Mouse (Mus musculus) left cerebral cortex, postnatal 36 days (tissue): ENCODE data around the gene Cpeb3. TPM values are rescaled to one million over a fixed set of nuclear protein-coding genes. Genes with fewer than 3 reads are reported as not detected.
"Not testable (repeated sequence)": the region's sequence is repeated elsewhere in the genome, so short reads cannot be mapped to it uniquely, and the experiment has no call there.

ENCODE experiments used
- DNase-seq, 2 experiments: peaks; one replicate each; pipeline ENCODE4 v3.0.0; 2021 to 2022; ENCODE audit warnings: low spot score in 2 of 2, mixed read lengths in 1 of 2
- intact Hi-C: fragments of 180-260 bp; cut with DNase I; formaldehyde crosslinking; loops from one replicate; pipeline ENCODE4 v1.15.1; 2025
- total RNA-seq, 2 experiments: library from RNA; stranded (reverse); gene quantifications; 2 replicates each; pipeline ENCODE4 v1.2.3; 2021

Gene Cpeb3
- total RNA-seq, 2 experiments from 2014 or later = 79.8 to 104 TPM

- intact Hi-C loops = no loop called here
- DNase-seq = no peak
These were observed 107.7 kb downstream of the Cpeb3 start for GRCm38 (mm10) chr19:37100689-37101088.

- intact Hi-C loops = no loop called here
- peak in 1 of 2 experiments; percentile 2 for DNase-seq
These were observed 112.6 kb downstream of the Cpeb3 start for GRCm38 (mm10) chr19:37095666-37096330.

- intact Hi-C loops = no loop called here
- DNase-seq = no peak
These were observed 115.2 kb downstream of the Cpeb3 start for GRCm38 (mm10) chr19:37093181-37093580.

- DNase-seq = peak in 1 of 2 experiments; percentile 4
- intact Hi-C loops = no loop called here
These were observed 118.0 kb downstream of the Cpeb3 start for GRCm38 (mm10) chr19:37090146-37091061.

GRCm38 (mm10) chr19:37088043-37088748, 120.2 kb downstream of the Cpeb3 start:
- intact Hi-C loops = no loop called here
- no peak for DNase-seq

- intact Hi-C loops = no loop called here
- DNase-seq = no peak
These were observed 123.9 kb downstream of the Cpeb3 start for GRCm38 (mm10) chr19:37084546-37084945.

GRCm38 (mm10) chr19:37081467-37081866, 126.9 kb downstream of the Cpeb3 start:
- intact Hi-C loops = no loop called here
- no peak for DNase-seq

- intact Hi-C loops = loop anchor here (5.0 kb wide), 1 partner anchor 93 kb away; no protein-coding TSS in a partner anchor
- DNase-seq = no peak
These were observed 129.2 kb downstream of the Cpeb3 start for GRCm38 (mm10) chr19:37079151-37079550.

- intact Hi-C loops = loop anchor here (5.0 kb wide), 1 partner anchor 94 kb away; no protein-coding TSS in a partner anchor
- no peak for DNase-seq
These were observed 129.8 kb downstream of the Cpeb3 start for GRCm38 (mm10) chr19:37078571-37078970.

- peak; percentile 45 to 59 for DNase-seq
- intact Hi-C loops = loop anchor here (5.0 kb wide), 1 partner anchor 94 kb away; no protein-coding TSS in a partner anchor
These were observed 130.3 kb downstream of the Cpeb3 start for GRCm38 (mm10) chr19:37078064-37078463.

- intact Hi-C loops = loop anchor here (5.0 kb wide), 1 partner anchor 95 kb away; no protein-coding TSS in a partner anchor
- not testable (repeated sequence) for DNase-seq
These were observed 131.1 kb downstream of the Cpeb3 start for GRCm38 (mm10) chr19:37077258-37077657.

GRCm38 (mm10) chr19:37076646-37077045, 131.8 kb downstream of the Cpeb3 start:
- DNase-seq = no peak
- intact Hi-C loops = loop anchor here (5.0 kb wide), 1 partner anchor 96 kb away; no protein-coding TSS in a partner anchor

GRCm38 (mm10) chr19:37076116-37076515, 132.3 kb downstream of the Cpeb3 start:
- intact Hi-C loops = loop anchor here (5.0 kb wide), 1 partner anchor 96 kb away; no protein-coding TSS in a partner anchor

GRCm38 (mm10) chr19:37075690-37076089, 132.7 kb downstream of the Cpeb3 start:
- peak; percentile 62 to 64 for DNase-seq
- intact Hi-C loops = loop anchor here (5.0 kb wide), 1 partner anchor 97 kb away; no protein-coding TSS in a partner anchor

More at GRCm38 (mm10) chr19:37076116-37076515, 132.3 kb downstream of the Cpeb3 start:
- DNase-seq = no peak

GRCm38 (mm10) chr19:37074726-37075125, 133.7 kb downstream of the Cpeb3 start:
- intact Hi-C loops = loop anchor here (5.0 kb wide), 1 partner anchor 98 kb away; no protein-coding TSS in a partner anchor
- DNase-seq = no peak

GRCm38 (mm10) chr19:37074276-37074675, 134.1 kb downstream of the Cpeb3 start:
- no peak for DNase-seq

GRCm38 (mm10) chr19:37072871-37073629, 135.4 kb downstream of the Cpeb3 start:
- no peak for DNase-seq
- intact Hi-C loops = no loop called here

More at GRCm38 (mm10) chr19:37074276-37074675, 134.1 kb downstream of the Cpeb3 start:
- intact Hi-C loops = no loop called here

GRCm38 (mm10) chr19:37069243-37069642, 139.2 kb downstream of the Cpeb3 start:
- intact Hi-C loops = no loop called here
- DNase-seq = no peak

GRCm38 (mm10) chr19:37060078-37060477, 148.3 kb downstream of the Cpeb3 start:
- no peak for DNase-seq
- intact Hi-C loops = no loop called here
